Mouse (Mus musculus): ENCODE measurements around the gene Adcy1. TPM values are rescaled to one million over a fixed set of nuclear protein-coding genes. Genes with fewer than 3 reads are reported as not detected.

Adcy1 gene
- total and polyA plus RNA-seq, 3 experiments = 0.03 to 0.38 TPM; not detected in 1

DNA sequence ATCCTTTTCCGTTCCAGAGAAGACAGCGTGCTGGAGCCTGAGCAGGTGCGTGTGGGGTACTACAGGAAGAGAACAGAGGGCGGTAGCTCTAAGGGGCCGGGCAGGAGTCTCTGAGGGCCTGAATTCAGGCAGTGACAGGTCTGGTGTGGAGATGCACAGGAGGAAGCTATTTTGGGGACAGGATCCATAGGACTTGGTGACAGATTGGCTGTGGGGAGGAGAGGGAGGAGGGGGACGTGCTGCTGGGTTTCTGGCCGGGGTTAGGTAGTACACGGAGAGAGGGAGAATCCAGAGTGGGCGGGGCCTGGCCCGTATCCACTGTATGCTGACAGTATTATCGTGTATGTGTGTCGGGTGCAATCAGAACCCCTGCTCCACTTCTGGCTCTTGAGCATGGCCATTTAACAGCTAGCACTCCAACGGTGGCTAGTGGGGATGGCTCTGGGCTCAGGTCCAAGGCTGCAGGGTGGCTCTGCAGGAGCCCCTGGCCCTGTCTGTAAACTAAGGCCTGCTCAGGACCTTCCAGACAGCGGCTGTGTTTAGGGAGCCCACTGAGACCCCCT is 7.8 kb upstream of the Adcy1 start:
- Histone ChIP-seq H3K4me1 (ENCODE audit: control insufficient read depth in 1 of 2, insufficient read depth in 2 of 2) (no peaks in the 10 kb centered on the region), H3K4me2 (ENCODE audit: insufficient read depth, low read depth, poor library complexity, severe bottlenecking) (no peak overlapping the region), H3K36me3 (replicated peaks in 1 of 2; ENCODE audit: control insufficient read depth in 1 of 2, insufficient read depth in 1 of 2, low read length in 1 of 2) (no peaks in the 10 kb centered on the region), H3K9ac (ENCODE audit: insufficient read depth, low read depth) (no peak overlapping the region), H3K79me2 (replicated peaks; ENCODE audit: control insufficient read depth, extremely low read depth, insufficient read depth, poor library complexity, severe bottlenecking) (no peaks in the 10 kb centered on the region), H3K27ac (ENCODE audit: insufficient read depth, low read depth) (no peak overlapping the region), H3K4me3 (replicated peaks in 1 of 3; ENCODE audit: low read depth in 2 of 3, low read length in 2 of 3, poor library complexity in 1 of 3) (no peak overlapping the region), H3K27me3 (replicated peaks) (peaks cover 90% of the 10 kb centered on the region), H3K9me3 (replicated peaks; ENCODE audit: low read length) (no peaks in the 10 kb centered on the region)
- in situ Hi-C loops (cut with MboI; ENCODE audit: low pct_ligation_motif_present, low pct_unique_long_range_greater_than_20kb, low sequenced_read_pairs) = no loop called here
- TF ChIP-seq MYC (IDR thresholded peaks at IDR 0.05; ENCODE audit: low read depth, low read length) (no peak), USF1 (IDR thresholded peaks at IDR 0.05; ENCODE audit: low read depth, low read length) (no peak), USF2 (conservative IDR thresholded peaks at IDR 0.05; ENCODE audit: low read depth, low read length) (no peak), ZNF384 (IDR thresholded peaks at IDR 0.05; ENCODE audit: low read depth, low read length) (no peak), POLR2A (IDR thresholded peaks at IDR 0.05; ENCODE audit: low read depth, low read length) (no peak), SMC3 (IDR thresholded peaks at IDR 0.05; ENCODE audit: low read depth, low read length) (no peak), POLR2AphosphoS2 (IDR thresholded peaks at IDR 0.05; ENCODE audit: low read depth, low read length) (no peak), ELF1 (IDR thresholded peaks at IDR 0.05; ENCODE audit: low read depth, low read length) (no peak), ZMIZ1 (IDR thresholded peaks at IDR 0.05; ENCODE audit: low read depth, low read length) (no peak), CHD2 (IDR thresholded peaks at IDR 0.05; ENCODE audit: low read length) (no peak), JUN (IDR thresholded peaks at IDR 0.05; ENCODE audit: insufficient read depth, low read depth, low read length) (no peak), ZC3H11A (IDR thresholded peaks at IDR 0.05; ENCODE audit: low read depth, low read length) (no peak), SIN3A (IDR thresholded peaks at IDR 0.05; ENCODE audit: low read length) (no peak), EP300 (IDR thresholded peaks at IDR 0.05; ENCODE audit: low read length) (no peak), MAZ (IDR thresholded peaks at IDR 0.05; ENCODE audit: low read depth, low read length) (no peak), MEF2A (IDR thresholded peaks at IDR 0.05; ENCODE audit: borderline replicate concordance, low read depth, low read length) (no peak)
- DNase-seq (ENCODE audit: extremely low read depth) = no peak
- dilution Hi-C loops (cut with MboI; ENCODE audit: extremely low pct_ligation_motif_present, extremely low pct_unique_long_range_greater_than_20kb, low sequenced_read_pairs) = no loop called here

- H3K27ac ChIP-seq (ENCODE audit: insufficient read depth, low read depth) = no peak overlapping the region
- H3K36me3 ChIP-seq (replicated peaks in 1 of 2; ENCODE audit: control insufficient read depth in 1 of 2, insufficient read depth in 1 of 2, low read length in 1 of 2) = no peaks in the 10 kb centered on the region
- H3K4me1 ChIP-seq (ENCODE audit: control insufficient read depth in 1 of 2, insufficient read depth in 2 of 2) = no peaks in the 10 kb centered on the region
- DNase-seq (ENCODE audit: extremely low read depth) = no peak
- H3K27me3 ChIP-seq (replicated peaks) = peaks cover 87% of the 10 kb centered on the region
- H3K4me2 ChIP-seq (ENCODE audit: insufficient read depth, low read depth, poor library complexity, severe bottlenecking) = no peak overlapping the region
- no peak overlapping the region for H3K4me3 ChIP-seq (replicated peaks in 1 of 3; ENCODE audit: low read depth in 2 of 3, low read length in 2 of 3, poor library complexity in 1 of 3)
- no peak overlapping the region for H3K9ac ChIP-seq (ENCODE audit: insufficient read depth, low read depth)
- no peaks in the 10 kb centered on the region for H3K79me2 ChIP-seq (replicated peaks; ENCODE audit: control insufficient read depth, extremely low read depth, insufficient read depth, poor library complexity, severe bottlenecking)
- TF ChIP-seq MAX (IDR thresholded peaks at IDR 0.05; ENCODE audit: low read length) = no peak
- TF ChIP-seq TBP (conservative IDR thresholded peaks at IDR 0.05; ENCODE audit: low read depth, low read length) = no peak
- TF ChIP-seq GABPA (IDR thresholded peaks at IDR 0.05; ENCODE audit: insufficient replicate concordance, low read depth, low read length) = no peak
- TF ChIP-seq ZNF384 (IDR thresholded peaks at IDR 0.05; ENCODE audit: low read depth, low read length) = no peak
- TF ChIP-seq POLR2AphosphoS2 (IDR thresholded peaks at IDR 0.05; ENCODE audit: low read depth, low read length) = no peak
- TF ChIP-seq KAT2A (IDR thresholded peaks at IDR 0.05; ENCODE audit: insufficient replicate concordance, low read length) = no peak
- TF ChIP-seq CHD1 (IDR thresholded peaks at IDR 0.05; ENCODE audit: low read depth, low read length) = no peak
- TF ChIP-seq MAFK (IDR thresholded peaks at IDR 0.05; ENCODE audit: insufficient replicate concordance, low read length) = no peak
- TF ChIP-seq SMC3 (IDR thresholded peaks at IDR 0.05; ENCODE audit: low read depth, low read length) = no peak
- no peak for TF ChIP-seq MXI1 (IDR thresholded peaks at IDR 0.05; ENCODE audit: low read depth, low read length)
- no peak for TF ChIP-seq ZC3H11A (IDR thresholded peaks at IDR 0.05; ENCODE audit: low read depth, low read length)
- TF ChIP-seq HCFC1 (IDR thresholded peaks at IDR 0.05; ENCODE audit: low read depth, low read length) = no peak
- TF ChIP-seq NRF1 (IDR thresholded peaks at IDR 0.05; ENCODE audit: low read depth, low read length) = no peak
- TF ChIP-seq MYC (IDR thresholded peaks at IDR 0.05; ENCODE audit: low read depth, low read length) = no peak
- TF ChIP-seq UBTF (IDR thresholded peaks at IDR 0.05; ENCODE audit: low read depth, low read length) = no peak
- dilution Hi-C loops (cut with MboI; ENCODE audit: extremely low pct_ligation_motif_present, extremely low pct_unique_long_range_greater_than_20kb, low sequenced_read_pairs) (no loop called here), in situ Hi-C loops (cut with MboI; ENCODE audit: low pct_ligation_motif_present, low pct_unique_long_range_greater_than_20kb, low sequenced_read_pairs) (no loop called here)
- no peaks in the 10 kb centered on the region for H3K9me3 ChIP-seq (replicated peaks; ENCODE audit: low read length)
These were observed 7.2 kb upstream of the Adcy1 start for GRCm38 (mm10) chr11:7056121-7056520.
